Mouse (Mus musculus): Measurements from ENCODE around the gene Lrrtm4. TPM values are rescaled to one million over a fixed set of nuclear protein-coding genes. Genes with fewer than 3 reads are reported as not detected.

The Lrrtm4 gene
- polyA plus RNA-seq, 1 experiment: not detected

GRCm38 (mm10) chr6:80328391-80328790 lies 309.7 kb downstream of the Lrrtm4 start:
- Histone ChIP-seq H3K27ac (ENCODE audit: insufficient read depth, low read length) (no peak overlapping the region), H3K9me3 (replicated peaks; ENCODE audit: control insufficient read depth, insufficient read depth, low read length, poor library complexity, severe bottlenecking) (no peaks in the 10 kb centered on the region), H3K4me1 (ENCODE audit: control insufficient read depth, insufficient read depth, low read length) (no peaks in the 10 kb centered on the region), H3K9ac (ENCODE audit: low read depth, poor library complexity, severe bottlenecking) (no peak overlapping the region), H3K36me3 (ENCODE audit: control insufficient read depth, insufficient read depth, low read length, poor library complexity, severe bottlenecking) (no peaks in the 10 kb centered on the region), H3K4me3 (ENCODE audit: low read depth, low read length) (no peak overlapping the region), H3K27me3 (ENCODE audit: control insufficient read depth, insufficient read depth, low read length, poor library complexity, severe bottlenecking) (no peaks in the 10 kb centered on the region)
- no peak for TF ChIP-seq CTCF (IDR thresholded peaks at IDR 0.05; ENCODE audit: low read depth, low read length)
- TF ChIP-seq POLR2A (IDR thresholded peaks at IDR 0.05; ENCODE audit: insufficient read depth, low read length): no peak
- no peak for TF ChIP-seq EP300 (IDR thresholded peaks at IDR 0.05; ENCODE audit: insufficient read depth, low read depth, low read length)

- Histone ChIP-seq H3K4me1 (ENCODE audit: control insufficient read depth, insufficient read depth, low read length) (no peaks in the 10 kb centered on the region), H3K36me3 (ENCODE audit: control insufficient read depth, insufficient read depth, low read length, poor library complexity, severe bottlenecking) (no peaks in the 10 kb centered on the region), H3K4me3 (ENCODE audit: low read depth, low read length) (no peak overlapping the region), H3K27me3 (ENCODE audit: control insufficient read depth, insufficient read depth, low read length, poor library complexity, severe bottlenecking) (no peaks in the 10 kb centered on the region), H3K9me3 (replicated peaks; ENCODE audit: control insufficient read depth, insufficient read depth, low read length, poor library complexity, severe bottlenecking) (no peaks in the 10 kb centered on the region), H3K27ac (ENCODE audit: insufficient read depth, low read length) (no peak overlapping the region), H3K9ac (ENCODE audit: low read depth, poor library complexity, severe bottlenecking) (no peak overlapping the region)
- no peak for TF ChIP-seq CTCF (IDR thresholded peaks at IDR 0.05; ENCODE audit: low read depth, low read length)
- TF ChIP-seq POLR2A (IDR thresholded peaks at IDR 0.05; ENCODE audit: insufficient read depth, low read length): no peak
- TF ChIP-seq EP300 (IDR thresholded peaks at IDR 0.05; ENCODE audit: insufficient read depth, low read depth, low read length): no peak
Measured at GRCm38 (mm10) chr6:80331751-80332150, 313.1 kb downstream of the Lrrtm4 start.

GRCm38 (mm10) chr6:80352307-80352706 lies 333.6 kb downstream of the Lrrtm4 start:
- H3K27ac ChIP-seq (ENCODE audit: insufficient read depth, low read length): no peak overlapping the region
- TF ChIP-seq POLR2A (IDR thresholded peaks at IDR 0.05; ENCODE audit: insufficient read depth, low read length) (no peak), CTCF (IDR thresholded peaks at IDR 0.05; ENCODE audit: low read depth, low read length) (no peak), EP300 (IDR thresholded peaks at IDR 0.05; ENCODE audit: insufficient read depth, low read depth, low read length) (no peak)

GRCm38 (mm10) chr6:80357092-80357491 lies 338.4 kb downstream of the Lrrtm4 start:
- no peaks in the 10 kb centered on the region for H3K36me3 ChIP-seq (ENCODE audit: control insufficient read depth, insufficient read depth, low read length, poor library complexity, severe bottlenecking)
- no peak overlapping the region for H3K4me3 ChIP-seq (ENCODE audit: low read depth, low read length)
- H3K4me1 ChIP-seq (ENCODE audit: control insufficient read depth, insufficient read depth, low read length): no peaks in the 10 kb centered on the region
- H3K27me3 ChIP-seq (ENCODE audit: control insufficient read depth, insufficient read depth, low read length, poor library complexity, severe bottlenecking): no peaks in the 10 kb centered on the region
- no peak overlapping the region for H3K9ac ChIP-seq (ENCODE audit: low read depth, poor library complexity, severe bottlenecking)
- H3K9me3 ChIP-seq (replicated peaks; ENCODE audit: control insufficient read depth, insufficient read depth, low read length, poor library complexity, severe bottlenecking): no peaks in the 10 kb centered on the region
- no peak for TF ChIP-seq POLR2A (IDR thresholded peaks at IDR 0.05; ENCODE audit: insufficient read depth, low read length)
- no peak for TF ChIP-seq CTCF (IDR thresholded peaks at IDR 0.05; ENCODE audit: low read depth, low read length)
- no peak for TF ChIP-seq EP300 (IDR thresholded peaks at IDR 0.05; ENCODE audit: insufficient read depth, low read depth, low read length)
- H3K27ac ChIP-seq (ENCODE audit: insufficient read depth, low read length): no peak overlapping the region

More at GRCm38 (mm10) chr6:80352307-80352706, 333.6 kb downstream of the Lrrtm4 start:
- no peaks in the 10 kb centered on the region for H3K36me3 ChIP-seq (ENCODE audit: control insufficient read depth, insufficient read depth, low read length, poor library complexity, severe bottlenecking)
- H3K9ac ChIP-seq (ENCODE audit: low read depth, poor library complexity, severe bottlenecking): no peak overlapping the region
- no peak overlapping the region for H3K4me3 ChIP-seq (ENCODE audit: low read depth, low read length)
- no peaks in the 10 kb centered on the region for H3K4me1 ChIP-seq (ENCODE audit: control insufficient read depth, insufficient read depth, low read length)
- no peaks in the 10 kb centered on the region for H3K27me3 ChIP-seq (ENCODE audit: control insufficient read depth, insufficient read depth, low read length, poor library complexity, severe bottlenecking)
- H3K9me3 ChIP-seq (replicated peaks; ENCODE audit: control insufficient read depth, insufficient read depth, low read length, poor library complexity, severe bottlenecking): no peaks in the 10 kb centered on the region

- no peaks in the 10 kb centered on the region for H3K9me3 ChIP-seq (replicated peaks; ENCODE audit: control insufficient read depth, insufficient read depth, low read length, poor library complexity, severe bottlenecking)
- H3K36me3 ChIP-seq (ENCODE audit: control insufficient read depth, insufficient read depth, low read length, poor library complexity, severe bottlenecking): no peaks in the 10 kb centered on the region
- H3K9ac ChIP-seq (ENCODE audit: low read depth, poor library complexity, severe bottlenecking): no peak overlapping the region
- TF ChIP-seq CTCF (IDR thresholded peaks at IDR 0.05; ENCODE audit: low read depth, low read length): no peak
- TF ChIP-seq EP300 (IDR thresholded peaks at IDR 0.05; ENCODE audit: insufficient read depth, low read depth, low read length): no peak
- no peak for TF ChIP-seq POLR2A (IDR thresholded peaks at IDR 0.05; ENCODE audit: insufficient read depth, low read length)
- no peaks in the 10 kb centered on the region for H3K4me1 ChIP-seq (ENCODE audit: control insufficient read depth, insufficient read depth, low read length)
- H3K4me3 ChIP-seq (ENCODE audit: low read depth, low read length): no peak overlapping the region
- no peaks in the 10 kb centered on the region for H3K27me3 ChIP-seq (ENCODE audit: control insufficient read depth, insufficient read depth, low read length, poor library complexity, severe bottlenecking)
- no peak overlapping the region for H3K27ac ChIP-seq (ENCODE audit: insufficient read depth, low read length)
Measured at GRCm38 (mm10) chr6:80363593-80363992, 344.9 kb downstream of the Lrrtm4 start.

GRCm38 (mm10) chr6:80366532-80366931 lies 347.9 kb downstream of the Lrrtm4 start:
- H3K9ac ChIP-seq (ENCODE audit: low read depth, poor library complexity, severe bottlenecking): no peak overlapping the region
- H3K27me3 ChIP-seq (ENCODE audit: control insufficient read depth, insufficient read depth, low read length, poor library complexity, severe bottlenecking): no peaks in the 10 kb centered on the region
- no peaks in the 10 kb centered on the region for H3K36me3 ChIP-seq (ENCODE audit: control insufficient read depth, insufficient read depth, low read length, poor library complexity, severe bottlenecking)
- no peaks in the 10 kb centered on the region for H3K9me3 ChIP-seq (replicated peaks; ENCODE audit: control insufficient read depth, insufficient read depth, low read length, poor library complexity, severe bottlenecking)
- H3K4me3 ChIP-seq (ENCODE audit: low read depth, low read length): no peak overlapping the region
- TF ChIP-seq EP300 (IDR thresholded peaks at IDR 0.05; ENCODE audit: insufficient read depth, low read depth, low read length) (no peak), CTCF (IDR thresholded peaks at IDR 0.05; ENCODE audit: low read depth, low read length) (no peak), POLR2A (IDR thresholded peaks at IDR 0.05; ENCODE audit: insufficient read depth, low read length) (no peak)
- no peaks in the 10 kb centered on the region for H3K4me1 ChIP-seq (ENCODE audit: control insufficient read depth, insufficient read depth, low read length)
- no peak overlapping the region for H3K27ac ChIP-seq (ENCODE audit: insufficient read depth, low read length)

Measured in ES-Bruce4 (cell line).